Mouse (Mus musculus): ENCODE results near the gene Fbxl15. TPM values are rescaled to one million over a fixed set of nuclear protein-coding genes. Genes with fewer than 3 reads are reported as not detected.

Fbxl15 gene
- total RNA-seq (2021) (1 to 10 TPM; 5.3 TPM), polyA plus RNA-seq (2012; rRNA removed) (5.3 and 8.0 TPM in 2 replicates)
- long read RNA-seq, transcript Fbxl15-201 (4 exons, 1,348 nt): major isoform, 5 of 6 reads
- long read RNA-seq, partial matches to known transcripts: 1 of 6 reads
- long read RNA-seq, other reads (novel, unspliced or antisense): 0 of 6 reads

- peak within 1 kb of the TSS; percentile 75 for H3K9ac ChIP-seq (ENCODE audit: low read depth, low read length)
- no peaks in the 10 kb centered on the region for H3K36me3 ChIP-seq (ENCODE audit: control insufficient read depth, insufficient read depth, low read length)
- intact Hi-C loops (cut with DNase I): loop anchor here (1.0 kb wide), 2 partner anchors 10 to 24 kb away; partner anchors contain the start of genes Cuedc2 and Nfkb2
- DNase-seq: peak; percentile 93 to 96
- WGBS: under 1% methylated on average over 81 of the region's 81 CpGs
- H3K4me1 ChIP-seq (ENCODE audit: control insufficient read depth, insufficient read depth, low read length): peaks cover 7% of the 10 kb centered on the region
- H3K4me3 ChIP-seq: peak within 1 kb of the TSS; percentile 69
- H3K27ac ChIP-seq: peak within 1 kb of the TSS; percentile 93
- H3K27me3 ChIP-seq (ENCODE audit: control insufficient read depth, insufficient read depth, low read length): no peaks in the 10 kb centered on the region
- no peak for TF ChIP-seq CTCF (IDR thresholded peaks at IDR 0.05)
- 0 out of 2 replicates have a peak, but pooled peaks have one; percentile 17 for TF ChIP-seq EP300 (IDR thresholded peaks at IDR 0.05; ENCODE audit: insufficient read depth, low read depth, low read length)
- TF ChIP-seq POLR2A (IDR thresholded peaks at IDR 0.05; ENCODE audit: insufficient read depth, low read depth, low read length): peak; percentile 93
- no peaks in the 10 kb centered on the region for H3K79me2 ChIP-seq (replicated peaks; ENCODE audit: control insufficient read depth, insufficient read depth, low read length)
Measured at GRCm38 (mm10) chr19:46328081-46329030, at the start of gene Fbxl15. Gene Fbxl15 (plus strand): TSS chr19:46328184.

DNA sequence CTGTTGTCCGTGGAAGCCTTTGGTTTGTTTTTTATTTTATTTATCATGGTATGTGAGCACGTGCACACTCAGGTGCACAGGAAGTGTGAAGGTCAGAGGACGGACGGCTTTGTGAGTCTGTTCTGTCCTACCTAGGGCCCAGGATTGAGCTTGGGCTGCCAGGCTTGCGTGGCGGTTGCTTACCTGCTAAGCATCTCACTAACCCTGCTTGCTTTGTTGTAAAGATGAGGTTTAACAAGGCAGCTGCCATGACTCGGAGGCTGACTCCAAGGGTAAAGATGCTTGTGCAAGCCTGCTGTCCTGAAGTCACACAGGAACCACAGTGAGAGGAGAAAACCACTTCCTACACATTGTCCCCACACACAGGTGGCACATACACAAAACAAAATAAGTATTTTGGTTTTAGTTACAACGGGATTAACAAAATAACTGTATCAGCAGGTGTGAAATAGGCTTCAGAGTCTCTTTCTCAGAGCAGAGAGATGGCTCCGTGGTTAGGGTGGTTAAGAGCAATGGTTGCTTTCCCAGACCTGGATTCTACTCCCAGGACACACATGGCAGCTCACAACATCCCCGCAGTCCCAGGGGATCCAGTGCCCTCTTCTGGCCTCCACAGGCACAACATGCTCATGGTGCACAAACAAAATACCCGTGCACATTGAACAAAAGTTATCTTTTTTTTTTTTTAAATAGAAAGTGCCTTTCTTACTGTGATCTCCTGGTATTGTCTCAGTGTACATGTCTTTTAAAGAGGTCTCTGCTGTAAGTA, 45.7 kb upstream of the Fbxl15 start:
- no peak overlapping the region for H3K9ac ChIP-seq (ENCODE audit: low read depth, low read length)
- TF ChIP-seq CTCF (IDR thresholded peaks at IDR 0.05) (peak; percentile 5; the same call in 1 of the 2 replicates), POLR2A (IDR thresholded peaks at IDR 0.05; ENCODE audit: insufficient read depth, low read depth, low read length) (no peak), EP300 (IDR thresholded peaks at IDR 0.05; ENCODE audit: insufficient read depth, low read depth, low read length) (no peak)
- no peaks in the 10 kb centered on the region for H3K36me3 ChIP-seq (ENCODE audit: control insufficient read depth, insufficient read depth, low read length)
- no peak overlapping the region for H3K4me3 ChIP-seq
- H3K79me2 ChIP-seq (replicated peaks; ENCODE audit: control insufficient read depth, insufficient read depth, low read length): no peaks in the 10 kb centered on the region
- WGBS: 96% methylated on average over 11 of the region's 11 CpGs
- H3K27ac ChIP-seq: no peak overlapping the region
- intact Hi-C loops (cut with DNase I): no loop called here
- DNase-seq: no peak
- H3K4me1 ChIP-seq (ENCODE audit: control insufficient read depth, insufficient read depth, low read length): no peaks in the 10 kb centered on the region
- H3K27me3 ChIP-seq (ENCODE audit: control insufficient read depth, insufficient read depth, low read length): no peaks in the 10 kb centered on the region

DNA sequence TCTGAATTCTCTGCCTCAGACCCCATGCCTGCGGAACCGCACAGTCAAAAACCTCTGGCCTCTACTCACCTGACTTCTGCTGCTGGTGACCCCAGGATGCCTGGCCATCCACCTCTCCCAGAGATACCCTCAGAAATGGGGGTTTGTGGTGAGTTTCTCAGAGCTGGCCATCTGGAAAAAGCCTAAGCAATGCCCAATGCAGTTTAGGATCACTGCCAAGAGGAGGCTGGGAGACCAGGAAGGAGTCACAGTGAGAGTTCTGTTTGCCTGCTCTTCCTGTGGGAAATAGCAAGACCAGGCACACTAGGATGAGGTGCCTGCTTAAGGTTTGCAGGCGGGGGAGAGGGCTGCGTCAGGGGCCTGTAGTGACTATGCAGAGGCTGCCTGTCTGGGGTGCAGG, 43.3 kb upstream of the Fbxl15 start:
- Histone ChIP-seq H3K4me3 (no peak overlapping the region), H3K27ac (no peak overlapping the region), H3K4me1 (ENCODE audit: control insufficient read depth, insufficient read depth, low read length) (no peaks in the 10 kb centered on the region), H3K79me2 (replicated peaks; ENCODE audit: control insufficient read depth, insufficient read depth, low read length) (no peaks in the 10 kb centered on the region), H3K36me3 (ENCODE audit: control insufficient read depth, insufficient read depth, low read length) (no peaks in the 10 kb centered on the region), H3K27me3 (ENCODE audit: control insufficient read depth, insufficient read depth, low read length) (no peaks in the 10 kb centered on the region), H3K9ac (ENCODE audit: low read depth, low read length) (no peak overlapping the region)
- TF ChIP-seq CTCF (IDR thresholded peaks at IDR 0.05): no peak
- no peak for TF ChIP-seq EP300 (IDR thresholded peaks at IDR 0.05; ENCODE audit: insufficient read depth, low read depth, low read length)
- no peak for TF ChIP-seq POLR2A (IDR thresholded peaks at IDR 0.05; ENCODE audit: insufficient read depth, low read depth, low read length)
- WGBS: 84% methylated on average over 4 of the region's 4 CpGs
- DNase-seq: no peak
- intact Hi-C loops (cut with DNase I): no loop called here

GRCm38 (mm10) chr19:46285631-46286030, 42.4 kb upstream of the Fbxl15 start:
- DNase-seq: no peak
- Histone ChIP-seq H3K4me1 (ENCODE audit: control insufficient read depth, insufficient read depth, low read length) (no peaks in the 10 kb centered on the region), H3K9ac (ENCODE audit: low read depth, low read length) (no peak overlapping the region), H3K4me3 (no peak overlapping the region), H3K27me3 (ENCODE audit: control insufficient read depth, insufficient read depth, low read length) (no peaks in the 10 kb centered on the region), H3K27ac (no peak overlapping the region), H3K36me3 (ENCODE audit: control insufficient read depth, insufficient read depth, low read length) (no peaks in the 10 kb centered on the region), H3K79me2 (replicated peaks; ENCODE audit: control insufficient read depth, insufficient read depth, low read length) (no peaks in the 10 kb centered on the region)
- intact Hi-C loops (cut with DNase I): no loop called here
- no peak for TF ChIP-seq POLR2A (IDR thresholded peaks at IDR 0.05; ENCODE audit: insufficient read depth, low read depth, low read length)
- TF ChIP-seq EP300 (IDR thresholded peaks at IDR 0.05; ENCODE audit: insufficient read depth, low read depth, low read length): no peak
- TF ChIP-seq CTCF (IDR thresholded peaks at IDR 0.05): no peak
- WGBS: 89% methylated on average over 7 of the region's 7 CpGs

DNA sequence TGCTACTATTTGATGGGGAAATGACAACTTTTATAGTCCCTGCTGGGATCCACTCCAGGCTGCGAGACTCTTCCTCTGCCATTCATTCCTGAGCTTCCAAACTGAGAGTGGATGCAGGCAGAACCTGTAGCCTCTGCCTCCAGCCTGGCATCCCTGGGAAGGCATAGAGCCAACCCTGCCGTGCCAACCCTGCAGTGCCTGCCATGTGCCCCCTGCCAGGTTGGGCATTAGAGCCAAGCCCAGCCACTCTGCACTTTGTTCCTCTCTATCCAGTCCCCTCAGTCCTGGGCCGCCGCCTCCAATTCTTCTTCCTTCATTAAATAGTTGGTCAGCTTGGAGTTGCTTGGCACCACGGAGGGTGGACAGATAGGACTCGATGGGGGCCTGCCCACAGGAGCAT, 41.9 kb upstream of the Fbxl15 start:
- WGBS: 74% methylated on average over 6 of the region's 6 CpGs
- Histone ChIP-seq H3K27ac (no peak overlapping the region), H3K9ac (ENCODE audit: low read depth, low read length) (no peak overlapping the region), H3K36me3 (ENCODE audit: control insufficient read depth, insufficient read depth, low read length) (no peaks in the 10 kb centered on the region), H3K4me3 (no peak overlapping the region), H3K27me3 (ENCODE audit: control insufficient read depth, insufficient read depth, low read length) (no peaks in the 10 kb centered on the region), H3K79me2 (replicated peaks; ENCODE audit: control insufficient read depth, insufficient read depth, low read length) (no peaks in the 10 kb centered on the region), H3K4me1 (ENCODE audit: control insufficient read depth, insufficient read depth, low read length) (no peaks in the 10 kb centered on the region)
- intact Hi-C loops (cut with DNase I): no loop called here
- TF ChIP-seq POLR2A (IDR thresholded peaks at IDR 0.05; ENCODE audit: insufficient read depth, low read depth, low read length) (no peak), CTCF (IDR thresholded peaks at IDR 0.05) (no peak)
- DNase-seq: peak; percentile 46 to 54
